Mouse (Mus musculus): Measurements from ENCODE around the gene Surf1.

DNA sequence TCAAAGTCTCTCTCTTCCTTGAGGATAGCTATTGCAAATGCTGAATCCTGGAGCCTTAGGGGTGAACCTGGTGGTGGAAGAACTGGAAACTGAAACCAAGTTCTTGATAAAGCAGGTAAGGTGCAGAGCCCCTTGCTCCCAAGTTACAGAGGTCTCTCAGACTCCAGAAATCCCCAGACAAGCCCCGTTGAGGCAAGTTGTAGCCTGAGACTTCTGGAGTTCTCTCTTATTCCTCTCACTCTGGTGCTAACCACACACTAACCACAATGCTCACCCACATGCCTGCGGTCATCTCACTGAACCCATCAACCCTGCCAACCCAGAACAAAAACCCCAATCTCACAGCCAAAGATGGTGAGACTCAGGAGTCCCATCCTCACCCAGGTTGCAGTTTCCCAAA, 19.0 kb upstream of the Surf1 start:
- TF ChIP-seq CTCF (IDR thresholded peaks at IDR 0.05; ENCODE audit: borderline replicate concordance, insufficient read depth, low read length) (no peak), POLR2A (IDR thresholded peaks at IDR 0.05; ENCODE audit: low read depth, low read length) (no peak)

Measured in embryonic fibroblast, embryonic 13.5 days (primary cell).